Mouse (Mus musculus): ENCODE data around the gene Fpr3. TPM values are rescaled to one million over a fixed set of nuclear protein-coding genes. Genes with fewer than 3 reads are reported as not detected.
"Not testable (repeated sequence)": the region's sequence is repeated elsewhere in the genome, so short reads cannot be mapped to it uniquely, and the experiment has no call there.

The Fpr3 gene
- polyA plus RNA-seq, 1 experiment from 2014 or later: not detected

GRCm38 (mm10) chr17:17896039-17896438, 8.4 kb downstream of the Fpr3 start:
- Histone ChIP-seq H3K36me3 (no peaks in the 10 kb centered on the region), H3K4me2 (no peak overlapping the region), H3K4me3 (no peak overlapping the region), H3K27ac (no peak overlapping the region), H3K9ac (no peak overlapping the region), H3K4me1 (no peaks in the 10 kb centered on the region), H3K27me3 (no peaks in the 10 kb centered on the region), H3K9me3 (no peaks in the 10 kb centered on the region)
- ATAC-seq (ENCODE audit: borderline replicate concordance, extremely low read depth, low FRiP score, low TSS enrichment): no peak
- WGBS: 3% methylated on average over 4 of the region's 4 CpGs

GRCm38 (mm10) chr17:17899268-17899667, 11.6 kb downstream of the Fpr3 start:
- Histone ChIP-seq H3K9ac (no peak overlapping the region), H3K9me3 (no peaks in the 10 kb centered on the region), H3K36me3 (no peaks in the 10 kb centered on the region), H3K27ac (no peak overlapping the region), H3K4me3 (no peak overlapping the region), H3K27me3 (no peaks in the 10 kb centered on the region), H3K4me1 (no peaks in the 10 kb centered on the region), H3K4me2 (no peak overlapping the region)
- 79% methylated on average over 2 of the region's 2 CpGs for WGBS
- ATAC-seq (ENCODE audit: borderline replicate concordance, extremely low read depth, low FRiP score, low TSS enrichment): no peak

- H3K4me1 ChIP-seq: no peaks in the 10 kb centered on the region
- no peak for ATAC-seq (ENCODE audit: borderline replicate concordance, extremely low read depth, low FRiP score, low TSS enrichment)
- WGBS: 77% methylated on average over 1 of the region's 1 CpGs
- no peak overlapping the region for H3K4me2 ChIP-seq
- no peak overlapping the region for H3K27ac ChIP-seq
- H3K4me3 ChIP-seq: no peak overlapping the region
- no peak overlapping the region for H3K9ac ChIP-seq
- H3K27me3 ChIP-seq: no peaks in the 10 kb centered on the region
- H3K36me3 ChIP-seq: no peaks in the 10 kb centered on the region
- H3K9me3 ChIP-seq: no peaks in the 10 kb centered on the region
These were observed 13.1 kb downstream of the Fpr3 start for GRCm38 (mm10) chr17:17900768-17901167.

GRCm38 (mm10) chr17:17909636-17910421, 22.2 kb downstream of the Fpr3 start:
- H3K4me1 ChIP-seq: no peaks in the 10 kb centered on the region
- H3K4me3 ChIP-seq: peak overlapping the region; percentile 52
- no peaks in the 10 kb centered on the region for H3K36me3 ChIP-seq
- 12% methylated on average over 51 of the region's 51 CpGs for WGBS
- H3K27me3 ChIP-seq: no peaks in the 10 kb centered on the region
- peak overlapping the region; percentile 42 for H3K9ac ChIP-seq
- H3K27ac ChIP-seq: 0 out of 2 replicates have a peak overlapping the region, but pooled peaks have one; percentile 19
- peak; percentile 100 for ATAC-seq (ENCODE audit: borderline replicate concordance, extremely low read depth, low FRiP score, low TSS enrichment)
- peak overlapping the region; percentile 81 for H3K4me2 ChIP-seq
- no peaks in the 10 kb centered on the region for H3K9me3 ChIP-seq

GRCm38 (mm10) chr17:17912618-17913017, 25.0 kb downstream of the Fpr3 start:
- ATAC-seq (ENCODE audit: borderline replicate concordance, extremely low read depth, low FRiP score, low TSS enrichment): not testable (repeated sequence)
- WGBS: 83% methylated on average over 8 of the region's 8 CpGs

GRCm38 (mm10) chr17:17917376-17917775, 29.7 kb downstream of the Fpr3 start:
- Histone ChIP-seq H3K4me1 (no peaks in the 10 kb centered on the region), H3K4me3 (no peak overlapping the region), H3K9me3 (no peaks in the 10 kb centered on the region), H3K27me3 (no peaks in the 10 kb centered on the region), H3K36me3 (no peaks in the 10 kb centered on the region), H3K27ac (no peak overlapping the region), H3K4me2 (no peak overlapping the region), H3K9ac (no peak overlapping the region)
- WGBS: 89% methylated on average over 1 of the region's 1 CpGs
- ATAC-seq (ENCODE audit: borderline replicate concordance, extremely low read depth, low FRiP score, low TSS enrichment): no peak

More at GRCm38 (mm10) chr17:17912618-17913017, 25.0 kb downstream of the Fpr3 start:
- not testable (repeated sequence) for H3K9ac ChIP-seq, H3K4me2 ChIP-seq, H3K27ac ChIP-seq, H3K9me3 ChIP-seq, H3K4me1 ChIP-seq, H3K27me3 ChIP-seq, H3K4me3 ChIP-seq, H3K36me3 ChIP-seq

- no peak overlapping the region for H3K27ac ChIP-seq
- no peaks in the 10 kb centered on the region for H3K27me3 ChIP-seq
- H3K4me2 ChIP-seq: no peak overlapping the region
- H3K36me3 ChIP-seq: no peaks in the 10 kb centered on the region
- no peak overlapping the region for H3K4me3 ChIP-seq
- H3K9me3 ChIP-seq: no peaks in the 10 kb centered on the region
- no peak for ATAC-seq (ENCODE audit: borderline replicate concordance, extremely low read depth, low FRiP score, low TSS enrichment)
- H3K4me1 ChIP-seq: no peaks in the 10 kb centered on the region
- H3K9ac ChIP-seq: no peak overlapping the region
These were observed 30.1 kb downstream of the Fpr3 start for GRCm38 (mm10) chr17:17917782-17918181.

GRCm38 (mm10) chr17:17973443-17973842, 85.8 kb downstream of the Fpr3 start:
- no peak overlapping the region for H3K9ac ChIP-seq
- H3K4me2 ChIP-seq: no peak overlapping the region
- no peaks in the 10 kb centered on the region for H3K9me3 ChIP-seq
- no peaks in the 10 kb centered on the region for H3K36me3 ChIP-seq
- ATAC-seq (ENCODE audit: borderline replicate concordance, extremely low read depth, low FRiP score, low TSS enrichment): no peak
- H3K27me3 ChIP-seq: no peaks in the 10 kb centered on the region
- 13% methylated on average over 1 of the region's 1 CpGs for WGBS
- H3K4me3 ChIP-seq: no peak overlapping the region
- no peak overlapping the region for H3K27ac ChIP-seq
- H3K4me1 ChIP-seq: no peaks in the 10 kb centered on the region

- H3K4me1 ChIP-seq; ATAC-seq (ENCODE audit: borderline replicate concordance, extremely low read depth, low FRiP score, low TSS enrichment); H3K4me3 ChIP-seq; H3K27ac ChIP-seq; H3K9me3 ChIP-seq; H3K4me2 ChIP-seq; H3K27me3 ChIP-seq; H3K9ac ChIP-seq; H3K36me3 ChIP-seq: not testable (repeated sequence)
- WGBS: 65% methylated on average over 2 of the region's 2 CpGs
These were observed 93.6 kb downstream of the Fpr3 start for GRCm38 (mm10) chr17:17981232-17981631.

GRCm38 (mm10) chr17:18004752-18005151, 117.1 kb downstream of the Fpr3 start:
- 84% methylated on average over 1 of the region's 1 CpGs for WGBS
- Histone ChIP-seq H3K27ac (no peak overlapping the region), H3K4me3 (no peak overlapping the region), H3K36me3 (no peaks in the 10 kb centered on the region), H3K4me1 (no peaks in the 10 kb centered on the region), H3K9me3 (no peaks in the 10 kb centered on the region), H3K27me3 (no peaks in the 10 kb centered on the region), H3K4me2 (no peak overlapping the region), H3K9ac (no peak overlapping the region)
- ATAC-seq (ENCODE audit: borderline replicate concordance, extremely low read depth, low FRiP score, low TSS enrichment): no peak
